9 mouse cellular contexts compared by ENCODE assay signal in genomic region chr11:59538387-59538786, GRCm38 (mm10). TPM values are rescaled to one million over a fixed set of nuclear protein-coding genes. Genes with fewer than 3 reads are reported as not detected.
DNase-seq lines count a peak whose midpoint lies in the region; ATAC-seq lines count a peak whose summit lies in the region.
"Had no signal": no experiment of that assay in that cellular context is flagged by ENCODE, and none has a peak within 500 bp of the region (broad histone marks: within the 10 kb centered on the region; RNA-seq: fewer than 3 reads in every experiment).

No protein-coding gene starts in this region.

- H3K9ac ChIP-seq in limb, embryonic 12.5 days (replicated peaks): no peak overlapping the region
- H3K9ac ChIP-seq in stomach, embryonic 15.5 days: no peak overlapping the region
- H3K9ac ChIP-seq: liver, embryonic 15.5 days had no signal

- no peaks in the 10 kb centered on the region for H3K27me3 ChIP-seq in limb, embryonic 12.5 days
- no peaks in the 10 kb centered on the region for H3K27me3 ChIP-seq in limb, embryonic 10.5 days (ENCODE audit: low read depth, poor library complexity, severe bottlenecking)
- H3K27me3 ChIP-seq in stomach, embryonic 15.5 days (replicated peaks): no peaks in the 10 kb centered on the region
- H3K27me3 ChIP-seq: liver, embryonic 15.5 days had no signal

- no peak overlapping the region for H3K4me3 ChIP-seq in limb, embryonic 12.5 days (replicated peaks)
- H3K4me3 ChIP-seq in limb, embryonic 10.5 days: no peak overlapping the region
- H3K4me3 ChIP-seq in stomach, embryonic 15.5 days (replicated peaks): no peak overlapping the region
- H3K4me3 ChIP-seq: liver, embryonic 15.5 days had no signal

- no peak for DNase-seq in limb, embryonic 10.5 days (ENCODE audit: low spot score)
- DNase-seq in adrenal gland, postnatal 10 days: peak; percentile 77
- peak; percentile 27 to 71 for DNase-seq in gastrocnemius, postnatal 4 days (ENCODE audit: low spot score in 2 of 2)
- peak; percentile 73 for DNase-seq in kidney, postnatal 10 days
- peak; percentile 82 for DNase-seq in lung, postnatal 10 days
- DNase-seq in c-Kit-positive CD71-positive TER-119-positive erythroid progenitor cells, embryonic 14.5 days (ENCODE audit: low spot score): no peak

- no peak for ATAC-seq in limb, embryonic 12.5 days (ENCODE audit: insufficient number of reproducible peaks, insufficient read depth, low FRiP score, low TSS enrichment, low read depth)
- ATAC-seq in stomach, embryonic 15.5 days (ENCODE audit: insufficient read depth, low FRiP score, low read depth): no peak

- no peaks in the 10 kb centered on the region for H3K36me3 ChIP-seq in limb, embryonic 12.5 days
- H3K36me3 ChIP-seq in limb, embryonic 10.5 days: no peaks in the 10 kb centered on the region
- H3K36me3 ChIP-seq in stomach, embryonic 15.5 days: no peaks in the 10 kb centered on the region
- H3K36me3 ChIP-seq: liver, embryonic 15.5 days had no signal

- H3K27ac ChIP-seq in limb, embryonic 12.5 days: no peak overlapping the region
- H3K27ac ChIP-seq in limb, embryonic 10.5 days: no peak overlapping the region
- 0 out of 2 replicates have a peak overlapping the region, but pooled peaks have one; percentile 17 for H3K27ac ChIP-seq in stomach, embryonic 15.5 days
- H3K27ac ChIP-seq: liver, embryonic 15.5 days had no signal

- H3K4me2 ChIP-seq in limb, embryonic 12.5 days: peak overlapping the region; percentile 19; the same call in 1 of the 2 replicates
- peak overlapping the region; percentile 15 for H3K4me2 ChIP-seq in stomach, embryonic 15.5 days
- H3K4me2 ChIP-seq: liver, embryonic 15.5 days had no signal

- WGBS in limb, embryonic 12.5 days: 39% methylated on average over 11 of the region's 11 CpGs
- 48% methylated on average over 11 of the region's 11 CpGs for WGBS in limb, embryonic 10.5 days
- WGBS in stomach, embryonic 15.5 days: 19% methylated on average over 11 of the region's 11 CpGs

- peaks cover 12% of the 10 kb centered on the region; the same call in 1 of the 2 replicates for H3K4me1 ChIP-seq in limb, embryonic 12.5 days (replicated peaks)
- H3K4me1 ChIP-seq in limb, embryonic 10.5 days: 0 out of 2 replicates have a peak, but pooled peaks cover 6% of the 10 kb centered on the region
- H3K4me1 ChIP-seq in stomach, embryonic 15.5 days: no peaks in the 10 kb centered on the region

- no peaks in the 10 kb centered on the region for H3K9me3 ChIP-seq in limb, embryonic 12.5 days
- no peaks in the 10 kb centered on the region for H3K9me3 ChIP-seq in limb, embryonic 10.5 days (replicated peaks)
- H3K9me3 ChIP-seq in stomach, embryonic 15.5 days: no peaks in the 10 kb centered on the region
- H3K9me3 ChIP-seq: liver, embryonic 15.5 days had no signal

RNA-seq across cellular contexts. Expression of gene Nlrp3, which starts 3.0 kb away (rescaled TPM):
- 0.35 TPM in 1 of 2 replicates, not detected in the other for polyA plus RNA-seq in limb, embryonic 12.5 days (2016; fragmentation: Nextera tagmentation; extraction: Ambion mirVana)
- polyA plus RNA-seq in limb, embryonic 10.5 days (2016; fragmentation: Nextera tagmentation; extraction: Ambion mirVana): not detected in 2 replicates
- under 1 TPM; 0.42 to 0.51 TPM for total RNA-seq in adrenal gland, postnatal 10 days (2021)
- total RNA-seq in gastrocnemius, postnatal 4 days (2021): under 1 TPM; 0.47 to 0.69 TPM
- 0.41 and 0.80 TPM in 2 replicates for polyA plus RNA-seq in stomach, embryonic 15.5 days (2015; fragmentation: Nextera tagmentation; extraction: Ambion mirVana)

RNA-seq across cellular contexts. Expression of gene Zkscan17, which starts 11.8 kb away (rescaled TPM):
- 34.6 and 36.0 TPM in 2 replicates for polyA plus RNA-seq in limb, embryonic 12.5 days (2016; fragmentation: Nextera tagmentation; extraction: Ambion mirVana)
- 45.2 and 46.1 TPM in 2 replicates for polyA plus RNA-seq in limb, embryonic 10.5 days (2016; fragmentation: Nextera tagmentation; extraction: Ambion mirVana)
- total RNA-seq in adrenal gland, postnatal 10 days (2021): 10 to 100 TPM; 22.6 to 23.4 TPM
- total RNA-seq in gastrocnemius, postnatal 4 days (2021): 10 to 100 TPM; 21.1 to 22.0 TPM
- 17.0 and 18.0 TPM in 2 replicates for polyA plus RNA-seq in stomach, embryonic 15.5 days (2015; fragmentation: Nextera tagmentation; extraction: Ambion mirVana)

RNA-seq across cellular contexts. Expression of gene Olfr222, which starts 37.6 kb away (rescaled TPM):
- polyA plus RNA-seq in limb, embryonic 12.5 days (2016; fragmentation: Nextera tagmentation; extraction: Ambion mirVana): not detected in 2 replicates
- polyA plus RNA-seq in limb, embryonic 10.5 days (2016; fragmentation: Nextera tagmentation; extraction: Ambion mirVana): not detected in 2 replicates
- total RNA-seq in adrenal gland, postnatal 10 days (2021): not detected
- not detected for total RNA-seq in gastrocnemius, postnatal 4 days (2021)
- not detected in 2 replicates for polyA plus RNA-seq in stomach, embryonic 15.5 days (2015; fragmentation: Nextera tagmentation; extraction: Ambion mirVana)
- polyA plus RNA-seq: liver, embryonic 15.5 days had no signal

RNA-seq across cellular contexts. Expression of gene Olfr223, which starts 54.7 kb away (rescaled TPM):
- polyA plus RNA-seq in limb, embryonic 12.5 days (2016; fragmentation: Nextera tagmentation; extraction: Ambion mirVana): not detected in 2 replicates
- not detected in 2 replicates for polyA plus RNA-seq in limb, embryonic 10.5 days (2016; fragmentation: Nextera tagmentation; extraction: Ambion mirVana)
- total RNA-seq in adrenal gland, postnatal 10 days (2021): not detected
- total RNA-seq in gastrocnemius, postnatal 4 days (2021): not detected
- not detected in 2 replicates for polyA plus RNA-seq in stomach, embryonic 15.5 days (2015; fragmentation: Nextera tagmentation; extraction: Ambion mirVana)
- polyA plus RNA-seq: liver, embryonic 15.5 days had no signal

Comparison
In these comparisons a context has a peak if more than half of its experiments do, and no peak if none do; other contexts are left out.
1. DNase-seq: peak in adrenal gland, postnatal 10 days (single experiment), gastrocnemius, postnatal 4 days (2 of 2), kidney, postnatal 10 days (single experiment) and lung, postnatal 10 days (single experiment); none in limb, embryonic 10.5 days (single experiment) and c-Kit-positive CD71-positive TER-119-positive erythroid progenitor cells, embryonic 14.5 days (single experiment).